Mouse (Mus musculus): ENCODE measurements around the gene Dnah2. TPM values are rescaled to one million over a fixed set of nuclear protein-coding genes. Genes with fewer than 3 reads are reported as not detected.

Dnah2 gene
- polyA plus RNA-seq (2015; fragmentation: Nextera tagmentation; extraction: Ambion mirVana), result 0.17 and 0.62 TPM in 2 replicates

GRCm38 (mm10) chr11:69549060-69549656 is at the start of gene Dnah2:
TSS of gene Dnah2 (minus strand) at chr11:69549110.
- H3K9me3 ChIP-seq (replicated peaks; ENCODE audit: control insufficient read depth, low read length), result no peaks in the 10 kb centered on the region
- H3K4me2 ChIP-seq (ENCODE audit: low read depth, low read length), result no peak within 1 kb of the TSS
- H3K36me3 ChIP-seq (ENCODE audit: control insufficient read depth, insufficient read depth), result no peaks in the 10 kb centered on the region
- no peak within 1 kb of the TSS for H3K9ac ChIP-seq (ENCODE audit: low read length)
- peaks cover 9% of the 10 kb centered on the region for H3K4me1 ChIP-seq (ENCODE audit: control insufficient read depth, insufficient read depth, low read length)
- no peak for ATAC-seq (replicated peaks; ENCODE audit: extremely low read depth, insufficient read depth, low FRiP score)
- WGBS, result 51% methylated on average over 12 of the region's 12 CpGs
- H3K27me3 ChIP-seq (ENCODE audit: control insufficient read depth, insufficient read depth, low read length), result peaks cover 11% of the 10 kb centered on the region
- no peak within 1 kb of the TSS for H3K27ac ChIP-seq (ENCODE audit: low read length)
- no peak within 1 kb of the TSS for H3K4me3 ChIP-seq (ENCODE audit: low read length)

GRCm38 (mm10) chr11:69594853-69595252 is 45.9 kb upstream of the Dnah2 start:
- no peak for ATAC-seq (replicated peaks; ENCODE audit: extremely low read depth, insufficient read depth, low FRiP score)
- H3K27ac ChIP-seq (ENCODE audit: low read length), result no peak overlapping the region
- H3K4me2 ChIP-seq (ENCODE audit: low read depth, low read length), result no peak overlapping the region
- peaks cover 3% of the 10 kb centered on the region for H3K4me1 ChIP-seq (ENCODE audit: control insufficient read depth, insufficient read depth, low read length)
- no peaks in the 10 kb centered on the region for H3K9me3 ChIP-seq (replicated peaks; ENCODE audit: control insufficient read depth, low read length)
- 94% methylated on average over 6 of the region's 6 CpGs for WGBS
- no peaks in the 10 kb centered on the region for H3K27me3 ChIP-seq (ENCODE audit: control insufficient read depth, insufficient read depth, low read length)
- no peak overlapping the region for H3K4me3 ChIP-seq (ENCODE audit: low read length)
- H3K36me3 ChIP-seq (ENCODE audit: control insufficient read depth, insufficient read depth), result peaks cover 21% of the 10 kb centered on the region
- no peak overlapping the region for H3K9ac ChIP-seq (ENCODE audit: low read length)

- no peak for ATAC-seq (replicated peaks; ENCODE audit: extremely low read depth, insufficient read depth, low FRiP score)
These were observed 43.9 kb upstream of the Dnah2 start for GRCm38 (mm10) chr11:69592799-69593198.

GRCm38 (mm10) chr11:69591899-69592637 is 43.2 kb upstream of the Dnah2 start:
- no peak for ATAC-seq (replicated peaks; ENCODE audit: extremely low read depth, insufficient read depth, low FRiP score)
- Histone ChIP-seq H3K4me3 (ENCODE audit: low read length) (no peak overlapping the region), H3K27ac (ENCODE audit: low read length) (no peak overlapping the region), H3K4me1 (ENCODE audit: control insufficient read depth, insufficient read depth, low read length) (no peaks in the 10 kb centered on the region), H3K27me3 (ENCODE audit: control insufficient read depth, insufficient read depth, low read length) (no peaks in the 10 kb centered on the region), H3K4me2 (ENCODE audit: low read depth, low read length) (no peak overlapping the region), H3K36me3 (ENCODE audit: control insufficient read depth, insufficient read depth) (peaks cover 46% of the 10 kb centered on the region), H3K9me3 (replicated peaks; ENCODE audit: control insufficient read depth, low read length) (no peaks in the 10 kb centered on the region), H3K9ac (ENCODE audit: low read length) (no peak overlapping the region)
- WGBS, result 65% methylated on average over 7 of the region's 7 CpGs

More at GRCm38 (mm10) chr11:69592799-69593198, 43.9 kb upstream of the Dnah2 start:
- Histone ChIP-seq H3K4me3 (ENCODE audit: low read length) (no peak overlapping the region), H3K9ac (ENCODE audit: low read length) (no peak overlapping the region), H3K4me2 (ENCODE audit: low read depth, low read length) (no peak overlapping the region), H3K36me3 (ENCODE audit: control insufficient read depth, insufficient read depth) (peaks cover 42% of the 10 kb centered on the region), H3K9me3 (replicated peaks; ENCODE audit: control insufficient read depth, low read length) (no peaks in the 10 kb centered on the region), H3K4me1 (ENCODE audit: control insufficient read depth, insufficient read depth, low read length) (no peaks in the 10 kb centered on the region), H3K27me3 (ENCODE audit: control insufficient read depth, insufficient read depth, low read length) (no peaks in the 10 kb centered on the region), H3K27ac (ENCODE audit: low read length) (no peak overlapping the region)
- 82% methylated on average over 4 of the region's 4 CpGs for WGBS

DNA sequence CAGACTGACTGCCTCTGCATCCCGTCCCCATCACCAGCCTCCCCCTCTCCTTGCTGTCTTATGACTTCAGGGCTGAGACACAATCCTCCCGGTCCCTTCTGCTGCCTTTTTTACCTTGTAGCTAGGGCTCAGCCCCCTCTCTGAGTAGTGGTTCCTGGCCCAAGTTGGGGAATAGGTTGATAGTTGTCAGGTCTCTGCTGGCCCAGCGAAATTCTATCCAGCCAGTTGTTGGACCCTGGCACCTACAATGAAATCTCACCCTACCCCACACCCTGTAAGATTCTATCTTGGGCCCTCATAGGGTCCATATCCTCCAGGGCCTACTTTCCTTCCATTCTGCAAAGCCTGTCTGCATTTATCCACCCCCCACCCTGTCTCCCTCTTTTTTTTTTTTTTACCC is 42.5 kb upstream of the Dnah2 start:
- Histone ChIP-seq H3K27ac (ENCODE audit: low read length) (no peak overlapping the region), H3K4me3 (ENCODE audit: low read length) (no peak overlapping the region), H3K4me2 (ENCODE audit: low read depth, low read length) (no peak overlapping the region), H3K4me1 (ENCODE audit: control insufficient read depth, insufficient read depth, low read length) (no peaks in the 10 kb centered on the region), H3K27me3 (ENCODE audit: control insufficient read depth, insufficient read depth, low read length) (no peaks in the 10 kb centered on the region), H3K36me3 (ENCODE audit: control insufficient read depth, insufficient read depth) (peaks cover 46% of the 10 kb centered on the region), H3K9me3 (replicated peaks; ENCODE audit: control insufficient read depth, low read length) (no peaks in the 10 kb centered on the region), H3K9ac (ENCODE audit: low read length) (no peak overlapping the region)
- no peak for ATAC-seq (replicated peaks; ENCODE audit: extremely low read depth, insufficient read depth, low FRiP score)
- 88% methylated on average over 3 of the region's 3 CpGs for WGBS

GRCm38 (mm10) chr11:69590622-69591021 is 41.7 kb upstream of the Dnah2 start:
- peaks cover 46% of the 10 kb centered on the region for H3K36me3 ChIP-seq (ENCODE audit: control insufficient read depth, insufficient read depth)
- no peak for ATAC-seq (replicated peaks; ENCODE audit: extremely low read depth, insufficient read depth, low FRiP score)
- no peak overlapping the region for H3K4me2 ChIP-seq (ENCODE audit: low read depth, low read length)
- no peaks in the 10 kb centered on the region for H3K27me3 ChIP-seq (ENCODE audit: control insufficient read depth, insufficient read depth, low read length)
- no peak overlapping the region for H3K4me3 ChIP-seq (ENCODE audit: low read length)
- no peak overlapping the region for H3K9ac ChIP-seq (ENCODE audit: low read length)
- WGBS, result 88% methylated on average over 8 of the region's 8 CpGs
- H3K9me3 ChIP-seq (replicated peaks; ENCODE audit: control insufficient read depth, low read length), result no peaks in the 10 kb centered on the region
- no peak overlapping the region for H3K27ac ChIP-seq (ENCODE audit: low read length)
- no peaks in the 10 kb centered on the region for H3K4me1 ChIP-seq (ENCODE audit: control insufficient read depth, insufficient read depth, low read length)

GRCm38 (mm10) chr11:69589207-69589834 is 40.4 kb upstream of the Dnah2 start:
- H3K27me3 ChIP-seq (ENCODE audit: control insufficient read depth, insufficient read depth, low read length), result no peaks in the 10 kb centered on the region
- H3K4me3 ChIP-seq (ENCODE audit: low read length), result no peak overlapping the region
- ATAC-seq (replicated peaks; ENCODE audit: extremely low read depth, insufficient read depth, low FRiP score), result no peak
- no peak overlapping the region for H3K9ac ChIP-seq (ENCODE audit: low read length)
- H3K4me1 ChIP-seq (ENCODE audit: control insufficient read depth, insufficient read depth, low read length), result no peaks in the 10 kb centered on the region
- H3K9me3 ChIP-seq (replicated peaks; ENCODE audit: control insufficient read depth, low read length), result no peaks in the 10 kb centered on the region
- H3K36me3 ChIP-seq (ENCODE audit: control insufficient read depth, insufficient read depth), result peaks cover 43% of the 10 kb centered on the region
- H3K27ac ChIP-seq (ENCODE audit: low read length), result no peak overlapping the region
- no peak overlapping the region for H3K4me2 ChIP-seq (ENCODE audit: low read depth, low read length)
- 85% methylated on average over 22 of the region's 22 CpGs for WGBS

DNA sequence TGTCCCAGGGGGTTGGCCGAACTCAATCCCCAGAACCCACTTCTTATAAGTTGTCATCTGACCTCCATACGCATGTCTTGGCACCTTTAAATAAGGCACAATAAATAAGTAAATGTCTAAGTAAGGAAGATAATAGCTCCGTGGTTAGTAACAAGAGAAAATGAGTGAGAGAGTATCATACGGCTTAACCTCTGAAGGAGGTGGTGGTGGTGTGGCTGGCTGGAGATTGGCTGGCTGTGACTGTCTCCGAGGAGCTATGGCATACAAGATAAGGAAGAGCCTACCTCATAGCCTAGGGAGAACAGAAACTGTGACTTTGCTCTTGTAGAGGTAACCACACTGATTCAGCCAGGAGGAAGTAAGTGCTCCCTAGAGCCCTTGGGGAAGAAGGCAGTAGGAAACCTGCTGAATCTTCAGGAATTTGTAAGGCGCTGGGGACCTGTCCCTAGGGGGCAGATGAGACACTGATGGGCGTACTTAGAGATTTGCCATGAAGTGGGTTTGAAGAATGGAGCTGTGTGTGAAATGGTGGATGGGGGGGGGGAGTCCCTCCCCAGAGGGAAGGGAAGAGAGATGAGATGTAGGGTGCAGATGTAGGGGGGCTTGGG is 36.9 kb upstream of the Dnah2 start:
- Histone ChIP-seq H3K27ac (ENCODE audit: low read length) (no peak overlapping the region), H3K4me3 (ENCODE audit: low read length) (no peak overlapping the region), H3K4me2 (ENCODE audit: low read depth, low read length) (no peak overlapping the region), H3K36me3 (ENCODE audit: control insufficient read depth, insufficient read depth) (peaks cover 35% of the 10 kb centered on the region), H3K4me1 (ENCODE audit: control insufficient read depth, insufficient read depth, low read length) (peaks cover 7% of the 10 kb centered on the region), H3K9me3 (replicated peaks; ENCODE audit: control insufficient read depth, low read length) (no peaks in the 10 kb centered on the region), H3K27me3 (ENCODE audit: control insufficient read depth, insufficient read depth, low read length) (no peaks in the 10 kb centered on the region), H3K9ac (ENCODE audit: low read length) (no peak overlapping the region)
- 65% methylated on average over 7 of the region's 7 CpGs for WGBS
- ATAC-seq (replicated peaks; ENCODE audit: extremely low read depth, insufficient read depth, low FRiP score), result no peak

DNA sequence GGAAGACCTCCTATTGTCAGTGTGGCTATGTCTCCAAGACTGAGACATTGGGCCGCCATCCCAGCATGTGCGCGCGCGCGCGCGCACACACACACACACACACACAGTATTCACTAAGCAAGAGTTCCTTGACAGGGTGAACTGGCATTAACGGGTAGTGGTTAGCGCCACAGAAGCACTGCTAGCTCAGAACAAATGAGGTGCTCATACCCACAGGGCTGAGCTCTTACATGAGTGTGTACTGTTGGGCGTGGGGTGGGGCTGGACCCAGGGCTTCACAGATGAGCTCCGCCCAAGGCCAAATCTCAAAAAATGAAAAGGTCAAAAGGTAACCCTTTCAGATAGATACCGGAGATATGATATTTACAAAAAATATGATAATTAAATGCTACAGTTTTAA is 36.0 kb upstream of the Dnah2 start:
- no peaks in the 10 kb centered on the region for H3K27me3 ChIP-seq (ENCODE audit: control insufficient read depth, insufficient read depth, low read length)
- no peak overlapping the region for H3K4me2 ChIP-seq (ENCODE audit: low read depth, low read length)
- H3K9ac ChIP-seq (ENCODE audit: low read length), result no peak overlapping the region
- peaks cover 7% of the 10 kb centered on the region for H3K4me1 ChIP-seq (ENCODE audit: control insufficient read depth, insufficient read depth, low read length)
- ATAC-seq (replicated peaks; ENCODE audit: extremely low read depth, insufficient read depth, low FRiP score), result no peak
- no peak overlapping the region for H3K27ac ChIP-seq (ENCODE audit: low read length)
- WGBS, result 95% methylated on average over 13 of the region's 13 CpGs
- no peak overlapping the region for H3K4me3 ChIP-seq (ENCODE audit: low read length)
- no peaks in the 10 kb centered on the region for H3K9me3 ChIP-seq (replicated peaks; ENCODE audit: control insufficient read depth, low read length)
- peaks cover 28% of the 10 kb centered on the region for H3K36me3 ChIP-seq (ENCODE audit: control insufficient read depth, insufficient read depth)
